Mouse (Mus musculus): ENCODE results near the gene AB124611. TPM values are rescaled to one million over a fixed set of nuclear protein-coding genes. Genes with fewer than 3 reads are reported as not detected.
A peak's percentile ranks its signal among the peaks of the same experiment; 100 is the strongest.
"Not testable (repeated sequence)": the region's sequence is repeated elsewhere in the genome, so short reads cannot be mapped to it uniquely, and the experiment has no call there.

The AB124611 gene
- 2.9 and 5.2 TPM in 2 replicates for polyA plus RNA-seq (2015; fragmentation: Nextera tagmentation; extraction: Ambion mirVana)

DNA sequence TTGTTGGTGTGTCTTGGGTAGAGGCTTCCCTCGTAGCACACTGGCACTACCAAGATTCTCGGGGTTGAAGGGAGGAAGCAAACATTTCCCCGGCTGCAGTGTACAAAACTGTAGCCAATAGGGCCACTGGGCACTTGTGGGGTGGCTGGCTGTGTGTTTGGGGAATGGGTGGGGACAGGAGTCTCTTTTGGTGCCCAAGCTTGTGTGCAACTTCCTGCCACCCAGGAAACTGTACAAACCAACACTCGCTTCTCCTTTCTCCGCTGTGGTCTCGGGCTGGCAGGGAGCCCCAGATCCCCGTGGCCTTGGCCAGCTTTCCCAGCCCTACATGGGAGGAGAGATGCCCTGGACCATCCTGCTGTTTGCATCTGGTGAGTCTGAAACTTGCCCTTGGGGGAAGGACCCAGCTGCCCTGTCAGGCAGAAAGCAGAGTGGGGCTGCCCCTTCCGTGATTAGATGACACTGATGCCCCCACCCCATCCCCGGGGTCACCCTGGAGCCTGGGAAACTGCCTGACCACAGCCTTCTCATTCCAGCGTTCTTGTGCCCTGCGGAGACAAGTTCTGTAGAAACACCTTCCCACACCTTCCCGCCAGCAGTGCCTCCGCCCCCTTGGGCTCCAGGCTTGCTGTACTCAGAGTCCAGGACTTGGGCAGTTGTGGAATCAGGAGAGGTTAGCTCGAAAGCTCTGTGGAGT lies at the start of gene AB124611:
AB124611 (plus strand) TSS at position 240 of the 697 bp plus-strand sequence.
- 65% methylated on average over 14 of the region's 14 CpGs for WGBS
- 0 out of 2 replicates have a peak, but pooled peaks cover 6% of the 10 kb centered on the region for H3K4me1 ChIP-seq
- H3K27me3 ChIP-seq: no peaks in the 10 kb centered on the region
- no peaks in the 10 kb centered on the region for H3K9me3 ChIP-seq (replicated peaks)
- ATAC-seq (replicated peaks; ENCODE audit: low FRiP score): no peak
- H3K36me3 ChIP-seq: no peaks in the 10 kb centered on the region
- H3K27ac ChIP-seq: 0 out of 2 replicates have a peak within 1 kb of the TSS, but pooled peaks have one; percentile 27
- H3K9ac ChIP-seq: 0 out of 2 replicates have a peak within 1 kb of the TSS, but pooled peaks have one; percentile 17
- H3K4me2 ChIP-seq: no peak within 1 kb of the TSS
- H3K4me3 ChIP-seq (replicated peaks): no peak within 1 kb of the TSS

DNA sequence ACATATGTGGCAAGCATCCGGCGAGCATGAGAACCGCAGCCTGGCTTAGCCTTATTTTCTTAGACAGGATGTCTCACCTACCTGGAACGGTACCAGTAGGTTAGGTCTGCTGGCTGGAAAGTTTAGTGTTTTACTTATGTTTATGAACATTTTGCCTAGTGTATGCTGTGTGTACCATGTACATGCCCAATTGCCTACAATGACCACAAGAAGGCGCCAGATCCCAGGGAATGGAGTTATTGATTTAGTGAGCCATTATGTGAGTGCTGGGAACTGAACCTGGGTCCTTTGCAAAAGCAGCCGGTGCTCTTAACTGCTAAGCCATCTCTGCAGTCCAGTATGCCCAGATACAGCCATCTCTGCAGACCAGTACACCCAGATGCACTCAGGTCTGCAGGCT lies 48.3 kb upstream of the AB124611 start:
- no peaks in the 10 kb centered on the region for H3K27me3 ChIP-seq
- no peak for ATAC-seq (replicated peaks; ENCODE audit: low FRiP score)
- H3K4me2 ChIP-seq: no peak overlapping the region
- peaks cover 4% of the 10 kb centered on the region; the same call in 1 of the 2 replicates for H3K9me3 ChIP-seq (replicated peaks)
- no peak overlapping the region for H3K9ac ChIP-seq
- H3K4me1 ChIP-seq: no peaks in the 10 kb centered on the region
- WGBS: 98% methylated on average over 6 of the region's 6 CpGs
- peaks cover 94% of the 10 kb centered on the region for H3K36me3 ChIP-seq
- no peak overlapping the region for H3K4me3 ChIP-seq (replicated peaks)
- H3K27ac ChIP-seq: no peak overlapping the region

DNA sequence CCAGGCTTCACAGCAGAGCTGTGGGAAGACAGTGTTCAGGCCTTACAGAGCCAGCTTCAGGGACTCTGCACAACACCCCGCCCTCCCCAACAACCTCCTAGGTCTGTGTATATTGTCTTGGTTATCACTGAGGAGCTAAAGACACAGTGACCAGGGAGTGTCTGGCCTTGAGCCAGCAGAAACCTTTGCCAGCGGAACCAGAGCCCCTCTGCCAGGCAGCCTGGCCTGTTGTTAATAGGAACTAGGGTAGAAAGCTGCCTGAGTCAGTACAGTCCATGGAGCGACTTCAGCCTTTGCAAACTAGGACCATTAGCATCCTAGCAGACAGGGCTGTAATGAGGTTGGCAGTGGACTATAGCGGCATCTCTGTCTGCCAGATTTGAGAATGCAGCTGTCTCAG lies 41.9 kb upstream of the AB124611 start:
- Histone ChIP-seq H3K9ac (no peak overlapping the region), H3K9me3 (replicated peaks) (no peaks in the 10 kb centered on the region), H3K4me1 (no peaks in the 10 kb centered on the region), H3K27ac (no peak overlapping the region), H3K4me3 (replicated peaks) (no peak overlapping the region), H3K27me3 (no peaks in the 10 kb centered on the region), H3K36me3 (peaks cover 84% of the 10 kb centered on the region), H3K4me2 (no peak overlapping the region)
- no peak for ATAC-seq (replicated peaks; ENCODE audit: low FRiP score)
- 94% methylated on average over 4 of the region's 4 CpGs for WGBS

DNA sequence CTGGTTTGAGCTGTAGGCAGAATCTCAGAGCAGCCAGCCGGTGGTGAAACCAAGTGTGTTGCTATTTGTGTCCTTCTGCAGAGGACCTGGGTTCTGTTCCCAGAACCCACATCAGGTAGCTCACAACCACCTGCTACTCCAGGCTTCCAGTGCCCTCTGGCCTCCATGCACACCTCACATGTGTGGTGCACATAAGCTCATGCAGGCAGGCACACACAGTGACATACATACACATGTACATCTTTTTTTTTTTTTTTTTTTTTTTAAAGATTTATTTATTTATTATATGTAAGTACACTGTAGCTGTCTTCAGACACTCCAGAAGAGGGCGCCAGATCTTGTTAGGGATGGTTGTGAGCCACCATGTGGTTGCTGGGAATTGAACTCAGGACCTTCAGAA lies 37.7 kb upstream of the AB124611 start:
- H3K9me3 ChIP-seq (replicated peaks); H3K4me2 ChIP-seq; H3K27ac ChIP-seq; H3K27me3 ChIP-seq; H3K4me3 ChIP-seq (replicated peaks); ATAC-seq (replicated peaks; ENCODE audit: low FRiP score); H3K4me1 ChIP-seq; H3K9ac ChIP-seq: not testable (repeated sequence)
- WGBS: 59% methylated on average over 2 of the region's 2 CpGs
- H3K36me3 ChIP-seq: peaks cover 80% of the 10 kb centered on the region

DNA sequence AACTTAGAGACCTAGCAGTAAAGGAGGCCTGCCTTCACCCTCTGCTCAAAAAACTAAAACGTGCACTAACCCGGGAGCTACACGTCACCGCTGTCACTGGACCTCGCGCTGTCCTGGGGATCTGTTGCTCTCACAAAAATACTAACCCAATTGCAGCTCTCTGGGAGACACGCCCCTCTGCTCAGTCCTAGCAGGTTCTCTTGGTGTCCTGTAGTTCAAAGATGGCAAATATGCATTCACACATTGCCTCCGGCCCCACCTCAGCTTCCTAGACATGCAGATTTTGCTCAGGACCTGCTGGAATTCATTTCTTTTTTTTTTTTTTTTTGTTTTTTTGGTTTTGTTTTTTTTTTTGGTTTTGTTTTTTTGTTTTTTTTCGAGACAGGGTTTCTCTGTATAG lies 35.3 kb upstream of the AB124611 start:
- Histone ChIP-seq H3K27me3 (no peaks in the 10 kb centered on the region), H3K9me3 (replicated peaks) (no peaks in the 10 kb centered on the region), H3K4me3 (replicated peaks) (no peak overlapping the region), H3K4me2 (no peak overlapping the region), H3K4me1 (no peaks in the 10 kb centered on the region), H3K9ac (no peak overlapping the region), H3K36me3 (peaks cover 75% of the 10 kb centered on the region), H3K27ac (no peak overlapping the region)
- 93% methylated on average over 9 of the region's 9 CpGs for WGBS
- ATAC-seq (replicated peaks; ENCODE audit: low FRiP score): no peak

DNA sequence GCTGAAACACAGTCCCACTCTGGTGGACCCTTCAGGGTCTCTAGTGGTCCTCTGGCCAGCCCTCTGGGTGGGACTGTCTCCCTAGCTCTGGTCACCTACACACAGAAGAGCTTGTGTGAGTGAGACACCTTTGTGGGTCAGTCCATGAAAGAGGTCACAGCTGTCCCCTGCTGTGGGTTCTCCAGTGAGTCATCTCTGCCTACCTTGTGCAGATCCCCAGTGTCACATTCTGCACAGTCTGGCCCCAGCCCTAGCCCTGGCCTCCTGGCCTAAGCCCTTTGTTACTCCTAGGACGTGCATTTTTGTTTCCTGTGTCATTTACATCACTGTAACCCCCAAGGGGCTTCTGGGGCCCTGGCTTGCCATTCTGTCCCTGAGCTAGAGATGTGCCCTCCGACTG lies 32.1 kb upstream of the AB124611 start:
- H3K9me3 ChIP-seq (replicated peaks): no peaks in the 10 kb centered on the region
- peaks cover 70% of the 10 kb centered on the region for H3K36me3 ChIP-seq
- H3K27ac ChIP-seq: no peak overlapping the region
- no peak overlapping the region for H3K9ac ChIP-seq
- no peak for ATAC-seq (replicated peaks; ENCODE audit: low FRiP score)
- H3K4me2 ChIP-seq: no peak overlapping the region
- no peaks in the 10 kb centered on the region for H3K27me3 ChIP-seq
- no peak overlapping the region for H3K4me3 ChIP-seq (replicated peaks)
- WGBS: 68% methylated on average over 2 of the region's 2 CpGs
- H3K4me1 ChIP-seq: peaks cover 9% of the 10 kb centered on the region; the same call in 1 of the 2 replicates

DNA sequence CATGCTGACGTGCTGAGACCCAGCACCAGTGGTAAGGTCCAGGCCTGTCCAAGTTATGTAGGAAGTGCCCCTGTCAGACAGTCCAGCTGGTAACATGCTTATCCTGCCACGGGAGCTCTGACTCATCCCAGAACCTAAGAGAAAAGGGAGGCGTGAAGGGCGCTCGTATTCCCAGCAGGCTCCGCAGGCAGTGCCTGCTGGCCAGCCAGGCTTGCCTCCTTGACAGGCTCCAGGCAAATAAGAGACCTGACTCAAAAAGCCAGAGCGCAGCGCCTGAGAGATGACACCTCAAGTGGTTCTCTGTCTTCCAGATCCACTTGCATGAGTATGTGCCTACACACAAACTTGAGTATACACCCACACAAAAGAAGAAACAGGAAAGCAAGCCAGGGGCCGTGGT lies 31.2 kb upstream of the AB124611 start:
- 75% methylated on average over 9 of the region's 9 CpGs for WGBS

DNA sequence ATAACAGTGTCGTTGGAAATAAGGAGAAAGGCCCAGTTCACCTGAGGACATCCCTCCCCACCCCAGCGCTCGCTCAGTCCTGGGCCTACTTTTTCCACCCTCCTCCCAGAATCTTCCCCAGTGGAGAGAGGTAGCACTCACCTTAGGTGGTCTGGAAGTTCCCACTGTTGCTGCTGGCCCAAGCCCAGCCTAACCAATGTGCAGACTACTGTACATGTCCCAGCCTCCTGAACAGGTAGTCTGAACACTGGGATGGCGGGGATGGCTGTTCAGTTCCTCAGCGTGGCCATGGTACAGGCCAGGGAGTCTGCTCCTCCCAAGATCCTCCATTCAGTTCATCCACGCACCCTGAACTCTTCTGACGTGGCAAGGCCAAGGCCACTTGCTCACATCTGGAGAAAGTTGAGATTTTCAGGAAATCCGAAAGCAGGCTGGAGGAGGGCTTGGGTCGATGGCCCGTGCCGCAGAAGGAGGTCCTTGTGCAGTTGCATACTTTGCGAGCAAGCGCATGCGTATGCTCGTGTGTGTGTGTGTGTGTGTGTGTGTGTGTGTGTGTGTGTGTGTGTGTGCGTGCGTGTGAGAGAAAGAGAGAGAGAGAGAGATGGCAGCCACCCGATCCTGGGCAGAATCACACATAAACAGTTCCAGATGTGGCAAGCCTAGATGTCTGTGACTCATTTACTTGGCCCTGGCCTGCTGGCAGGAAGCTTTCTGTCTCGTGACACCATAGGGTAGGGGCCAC lies 29.5 kb upstream of the AB124611 start:
- Histone ChIP-seq H3K9ac (no peak overlapping the region; the same call in 1 of the 2 replicates), H3K27ac (no peak overlapping the region; the same call in 1 of the 2 replicates), H3K27me3 (no peaks in the 10 kb centered on the region), H3K4me3 (replicated peaks) (no peak overlapping the region), H3K4me2 (no peak overlapping the region), H3K9me3 (replicated peaks) (no peaks in the 10 kb centered on the region), H3K36me3 (peaks cover 67% of the 10 kb centered on the region), H3K4me1 (peaks cover 9% of the 10 kb centered on the region; the same call in 1 of the 2 replicates)
- 57% methylated on average over 18 of the region's 19 CpGs for WGBS
- no peak for ATAC-seq (replicated peaks; ENCODE audit: low FRiP score)

More for the DNA sequence above, 31.2 kb upstream of the AB124611 start:
- no peak overlapping the region for H3K4me2 ChIP-seq
- ATAC-seq (replicated peaks; ENCODE audit: low FRiP score): no peak
- H3K4me1 ChIP-seq: peaks cover 9% of the 10 kb centered on the region; the same call in 1 of the 2 replicates
- H3K9me3 ChIP-seq (replicated peaks): no peaks in the 10 kb centered on the region
- H3K4me3 ChIP-seq (replicated peaks): no peak overlapping the region
- no peak overlapping the region for H3K27ac ChIP-seq
- peaks cover 75% of the 10 kb centered on the region for H3K36me3 ChIP-seq
- no peaks in the 10 kb centered on the region for H3K27me3 ChIP-seq
- H3K9ac ChIP-seq: no peak overlapping the region

DNA sequence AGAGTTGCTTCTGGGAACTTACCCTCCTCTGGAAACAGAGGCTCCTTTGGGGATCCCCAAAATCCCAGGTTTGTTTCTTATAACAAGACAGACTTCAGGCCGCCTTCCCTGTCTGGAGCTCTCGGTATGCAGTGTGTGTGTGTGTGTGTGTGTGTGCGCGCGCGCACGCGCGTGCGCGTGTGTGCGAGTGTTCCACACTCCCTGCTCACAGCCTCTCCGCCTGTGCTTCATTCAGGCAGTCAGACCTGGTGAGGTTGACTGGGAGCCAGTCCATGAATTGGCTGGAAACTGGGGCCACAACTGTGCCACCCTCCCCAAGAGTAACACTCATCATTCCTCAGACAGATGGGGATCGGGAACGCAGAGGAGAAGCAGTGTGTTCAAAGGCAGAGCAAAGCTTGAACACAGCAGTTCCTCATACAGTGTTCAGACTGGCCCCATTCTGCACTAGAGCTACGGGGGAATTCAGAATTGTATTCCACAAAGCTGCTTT lies 28.9 kb upstream of the AB124611 start:
- Histone ChIP-seq H3K9me3 (replicated peaks) (no peaks in the 10 kb centered on the region), H3K36me3 (peaks cover 61% of the 10 kb centered on the region), H3K4me2 (no peak overlapping the region), H3K9ac (no peak overlapping the region), H3K27ac (no peak overlapping the region; the same call in 1 of the 2 replicates), H3K4me3 (replicated peaks) (no peak overlapping the region), H3K4me1 (peaks cover 9% of the 10 kb centered on the region; the same call in 1 of the 2 replicates), H3K27me3 (no peaks in the 10 kb centered on the region)
- no peak for ATAC-seq (replicated peaks; ENCODE audit: low FRiP score)
- WGBS: 88% methylated on average over 16 of the region's 16 CpGs

DNA sequence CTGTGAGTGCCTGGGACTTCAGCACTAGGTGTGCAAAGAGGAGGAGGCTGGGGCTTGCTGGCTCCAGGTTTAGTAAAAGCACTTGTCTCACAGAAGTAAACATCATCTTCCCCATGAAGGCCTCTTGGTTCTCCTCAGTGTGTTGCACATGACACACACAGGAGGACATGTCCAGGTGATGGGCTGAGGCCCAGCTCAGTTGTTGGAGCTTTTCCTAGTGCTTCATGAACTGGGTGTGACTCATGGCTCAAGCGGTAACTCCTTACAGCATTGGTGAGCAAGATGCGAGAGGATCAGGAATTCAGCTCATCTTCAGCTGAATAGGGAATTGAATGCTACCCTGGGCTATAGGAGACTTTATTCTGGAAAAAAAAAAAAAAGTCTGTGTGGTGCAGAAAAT lies 28.3 kb upstream of the AB124611 start:
- Histone ChIP-seq H3K36me3 (peaks cover 60% of the 10 kb centered on the region), H3K27me3 (no peaks in the 10 kb centered on the region), H3K4me2 (no peak overlapping the region), H3K4me3 (replicated peaks) (no peak overlapping the region), H3K27ac (no peak overlapping the region), H3K9ac (no peak overlapping the region), H3K4me1 (peaks cover 9% of the 10 kb centered on the region; the same call in 1 of the 2 replicates), H3K9me3 (replicated peaks) (no peaks in the 10 kb centered on the region)
- 95% methylated on average over 2 of the region's 2 CpGs for WGBS
- no peak for ATAC-seq (replicated peaks; ENCODE audit: low FRiP score)

DNA sequence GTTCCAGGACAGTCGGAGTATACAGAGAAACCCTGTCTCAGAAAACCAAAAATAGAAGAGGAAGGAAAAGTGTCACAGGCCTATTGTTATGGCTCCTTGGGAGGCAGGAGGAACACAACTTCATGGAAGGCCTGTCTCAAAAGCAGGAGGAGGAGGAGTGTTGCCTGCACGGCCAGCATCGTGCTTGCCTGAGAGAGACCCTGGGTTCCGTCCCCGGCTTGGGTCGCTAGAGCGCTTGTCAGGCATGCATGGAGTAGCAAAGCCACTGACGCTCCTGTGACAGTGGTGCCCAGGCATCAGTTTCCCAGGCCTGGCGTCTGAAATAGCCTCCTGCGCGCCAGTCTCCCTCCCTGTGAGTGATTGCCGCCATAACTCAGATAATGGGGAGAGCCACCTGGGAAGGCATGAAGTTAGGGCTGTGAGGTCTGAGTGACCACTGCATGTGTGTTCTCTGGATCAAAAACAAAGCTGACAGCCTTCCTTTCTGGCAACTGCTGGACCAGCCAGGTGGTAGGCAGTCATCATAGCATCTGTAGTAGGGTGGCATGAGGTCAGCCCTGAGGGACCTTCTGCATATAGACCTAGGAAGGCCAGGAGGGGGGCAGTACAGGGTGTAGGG lies 27.6 kb upstream of the AB124611 start:
- no peak for ATAC-seq (replicated peaks; ENCODE audit: low FRiP score)
- Histone ChIP-seq H3K27me3 (no peaks in the 10 kb centered on the region), H3K4me3 (replicated peaks) (no peak overlapping the region), H3K9me3 (replicated peaks) (no peaks in the 10 kb centered on the region), H3K4me2 (no peak overlapping the region), H3K27ac (no peak overlapping the region), H3K4me1 (peaks cover 9% of the 10 kb centered on the region; the same call in 1 of the 2 replicates), H3K36me3 (peaks cover 62% of the 10 kb centered on the region), H3K9ac (no peak overlapping the region)
- WGBS: 79% methylated on average over 12 of the region's 12 CpGs

DNA sequence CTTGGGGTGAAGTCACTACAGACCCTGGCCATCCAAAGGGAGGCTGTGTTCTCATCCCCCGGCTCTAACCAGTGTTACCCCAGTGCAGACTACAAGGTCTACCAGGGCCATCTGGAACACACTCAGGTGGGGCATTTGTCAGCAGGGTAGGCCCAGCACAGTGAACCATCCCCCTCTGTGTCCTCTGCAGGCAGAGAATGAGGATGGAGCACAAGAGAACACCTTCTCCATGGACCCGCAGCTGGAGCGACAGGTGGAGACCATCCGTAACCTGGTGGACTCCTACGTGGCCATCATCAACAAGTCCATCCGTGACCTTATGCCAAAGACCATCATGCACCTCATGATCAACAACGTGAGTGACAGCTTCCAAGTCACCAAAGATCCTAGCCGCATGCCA lies 22.6 kb upstream of the AB124611 start:
- no peak for ATAC-seq (replicated peaks; ENCODE audit: low FRiP score)
- peaks cover 22% of the 10 kb centered on the region for H3K4me1 ChIP-seq
- peaks cover 72% of the 10 kb centered on the region for H3K36me3 ChIP-seq
- WGBS: 94% methylated on average over 8 of the region's 8 CpGs
- H3K9me3 ChIP-seq (replicated peaks): no peaks in the 10 kb centered on the region
- H3K4me2 ChIP-seq: no peak overlapping the region
- no peak overlapping the region for H3K4me3 ChIP-seq (replicated peaks)
- H3K27me3 ChIP-seq: no peaks in the 10 kb centered on the region
- no peak overlapping the region for H3K9ac ChIP-seq
- H3K27ac ChIP-seq: no peak overlapping the region
